Mouse (Mus musculus): ENCODE results near the gene Rffl.

The Rffl gene

GRCm38 (mm10) chr11:82874924-82875323, 3.9 kb upstream of the Rffl start:
- no peak for DNase-seq (ENCODE audit: low read depth, low spot score)

DNA sequence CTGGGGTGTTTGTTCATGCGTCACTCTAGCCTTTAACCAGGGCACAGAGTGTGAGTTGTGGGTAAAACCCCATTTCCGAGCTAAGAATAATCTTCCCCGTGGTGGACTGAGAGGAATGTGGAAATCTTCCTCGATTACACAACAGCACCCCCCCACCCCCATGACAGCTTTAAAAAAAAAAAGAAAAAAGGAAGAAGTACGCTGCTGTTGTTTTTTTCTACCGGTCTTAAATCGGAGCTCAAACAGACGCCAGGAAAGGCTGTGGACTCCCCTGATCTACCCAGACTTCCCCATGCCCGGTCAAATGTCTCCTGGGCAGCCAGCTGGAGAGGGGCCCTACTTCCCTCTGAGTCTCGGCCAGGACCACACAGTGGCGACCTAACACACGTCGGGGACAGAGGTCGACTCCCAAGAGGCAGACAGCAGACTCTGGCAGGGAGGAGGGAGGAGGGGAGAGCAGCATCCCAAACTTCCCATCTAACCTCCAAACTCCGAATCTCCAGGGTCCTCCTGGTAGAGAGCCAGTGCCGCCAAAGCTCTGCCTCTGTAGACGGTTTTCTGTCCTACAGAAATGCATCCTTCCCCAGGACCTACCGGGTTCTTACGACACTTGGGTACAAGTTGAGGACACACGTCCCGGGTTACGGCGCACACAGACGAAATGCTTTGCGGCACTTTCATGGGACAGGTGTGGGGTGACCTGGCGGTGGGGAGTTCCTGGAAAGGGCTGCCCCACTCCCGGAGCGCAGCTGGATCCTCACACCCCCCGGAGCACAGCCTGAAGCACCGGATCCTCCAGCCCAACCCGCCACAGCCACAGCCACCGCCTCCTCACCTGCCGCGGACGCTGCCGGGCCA, 608 bp downstream of the Rffl start:
- no peak for DNase-seq (ENCODE audit: low read depth, low spot score)

- no peak for DNase-seq (ENCODE audit: low read depth, low spot score)
Observed at GRCm38 (mm10) chr11:82869506-82870172, 1.4 kb downstream of the Rffl start.

GRCm38 (mm10) chr11:82867956-82868355, 3.1 kb downstream of the Rffl start:
- no peak for DNase-seq (ENCODE audit: low read depth, low spot score)

DNA sequence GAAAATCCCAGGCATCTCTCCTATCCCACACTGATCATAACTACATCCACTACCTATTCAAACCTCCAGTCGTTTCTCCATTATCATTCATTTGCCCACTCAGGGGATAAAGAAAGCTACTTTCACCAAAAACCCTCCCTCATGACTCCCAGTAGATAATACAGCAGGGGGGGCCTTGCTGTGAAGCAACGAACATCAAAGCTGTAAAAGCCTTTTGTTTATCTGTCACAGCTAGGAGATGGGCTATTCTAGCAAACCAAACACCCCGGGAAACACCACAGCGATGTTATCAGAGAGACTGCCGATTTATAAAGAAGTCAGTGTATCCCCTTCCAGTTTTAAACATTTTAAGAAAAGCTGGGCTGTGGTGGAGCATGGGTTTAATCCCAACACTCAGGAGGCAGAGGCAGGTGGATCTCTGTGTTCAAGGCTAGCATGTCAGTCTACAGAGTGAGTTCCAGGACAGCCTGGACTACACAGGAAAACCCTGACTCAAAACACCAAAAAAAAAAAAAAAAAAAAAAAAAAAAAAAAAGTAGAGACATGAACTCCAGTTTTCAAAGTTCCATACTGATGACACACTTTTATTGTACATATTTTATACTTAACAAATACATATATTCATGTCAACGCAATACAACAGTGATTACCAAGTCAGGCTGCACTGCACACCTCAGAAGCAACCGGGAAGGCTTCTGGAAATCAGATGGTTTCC, 4.0 kb downstream of the Rffl start:
- DNase-seq (ENCODE audit: low read depth, low spot score): no peak

DNA sequence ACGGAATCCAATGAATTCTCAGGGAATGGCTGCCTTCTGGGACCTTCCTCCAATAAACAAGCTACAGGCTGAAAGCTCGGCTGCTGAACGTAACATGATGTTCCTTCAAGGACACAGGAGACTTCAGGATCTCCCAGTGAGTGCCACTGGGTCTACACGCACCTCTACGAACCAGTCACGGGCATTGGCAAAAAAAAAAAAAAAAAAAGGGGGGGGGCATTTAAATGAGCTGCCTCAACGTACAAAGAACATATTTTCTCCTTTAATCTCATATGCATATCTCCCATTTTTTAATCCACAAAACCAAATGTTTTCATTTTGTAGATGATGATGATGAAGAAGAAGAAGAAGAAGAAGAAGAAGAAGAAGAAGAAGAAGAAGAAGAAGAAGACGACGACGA, 5.1 kb downstream of the Rffl start:
- DNase-seq (ENCODE audit: low read depth, low spot score): no peak

- DNase-seq (ENCODE audit: low read depth, low spot score): no peak
Observed at GRCm38 (mm10) chr11:82863488-82863931, 7.5 kb downstream of the Rffl start.

- no peak for DNase-seq (ENCODE audit: low read depth, low spot score)
Observed at GRCm38 (mm10) chr11:82863059-82863458, 8.0 kb downstream of the Rffl start.

- DNase-seq (ENCODE audit: low read depth, low spot score): no peak
Observed at GRCm38 (mm10) chr11:82862638-82863037, 8.4 kb downstream of the Rffl start.

GRCm38 (mm10) chr11:82861558-82861957, 9.5 kb downstream of the Rffl start:
- DNase-seq (ENCODE audit: low read depth, low spot score): no peak

GRCm38 (mm10) chr11:82860759-82861158, 10.3 kb downstream of the Rffl start:
- DNase-seq (ENCODE audit: low read depth, low spot score): no peak

DNA sequence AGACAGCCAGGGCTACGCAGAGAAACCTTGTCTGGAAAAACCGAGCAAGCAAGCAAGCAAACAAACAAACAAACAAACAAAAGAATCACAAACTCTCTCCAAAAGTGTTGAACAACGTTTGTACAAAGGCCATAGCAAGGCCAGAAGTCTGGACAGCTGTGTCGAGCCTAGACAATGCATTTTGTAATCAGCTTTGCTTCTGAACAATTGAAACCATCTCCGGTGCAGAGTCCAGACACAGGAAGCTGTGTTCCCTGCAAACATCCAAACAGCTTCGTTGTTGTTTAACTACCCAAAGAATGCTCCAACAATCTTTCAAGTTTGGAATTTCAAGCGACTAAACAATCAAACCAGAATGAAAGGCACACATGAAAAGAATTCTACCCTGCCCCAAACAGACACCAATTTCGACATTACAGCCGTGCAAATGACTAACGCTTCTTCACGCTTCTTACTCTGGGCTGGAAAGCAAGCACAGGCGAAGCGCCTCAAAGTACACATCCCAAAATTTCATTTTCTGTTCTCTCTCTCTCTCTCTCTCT, 13.6 kb downstream of the Rffl start:
- no peak for DNase-seq (ENCODE audit: low read depth, low spot score)

DNA sequence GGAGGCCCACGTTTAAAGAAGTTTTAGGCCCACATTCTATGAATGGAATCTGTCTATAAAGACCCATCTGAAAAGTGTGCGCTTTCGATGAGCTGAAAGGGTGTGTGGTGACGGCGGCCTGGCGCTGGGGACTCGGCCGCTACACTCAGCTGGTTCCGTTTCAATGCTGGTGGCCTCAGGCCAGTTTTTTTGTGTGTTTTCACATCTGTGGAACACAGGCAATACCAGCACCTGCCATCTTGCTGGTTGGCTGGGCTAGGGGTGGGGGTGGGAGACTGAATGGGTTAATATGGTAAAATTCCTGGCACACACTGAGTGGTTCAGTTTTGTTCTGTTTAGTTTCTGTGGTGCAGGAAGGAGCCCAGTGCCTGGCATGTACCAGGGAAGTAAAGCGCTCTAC, 15.0 kb downstream of the Rffl start:
- DNase-seq (ENCODE audit: low read depth, low spot score): no peak

DNA sequence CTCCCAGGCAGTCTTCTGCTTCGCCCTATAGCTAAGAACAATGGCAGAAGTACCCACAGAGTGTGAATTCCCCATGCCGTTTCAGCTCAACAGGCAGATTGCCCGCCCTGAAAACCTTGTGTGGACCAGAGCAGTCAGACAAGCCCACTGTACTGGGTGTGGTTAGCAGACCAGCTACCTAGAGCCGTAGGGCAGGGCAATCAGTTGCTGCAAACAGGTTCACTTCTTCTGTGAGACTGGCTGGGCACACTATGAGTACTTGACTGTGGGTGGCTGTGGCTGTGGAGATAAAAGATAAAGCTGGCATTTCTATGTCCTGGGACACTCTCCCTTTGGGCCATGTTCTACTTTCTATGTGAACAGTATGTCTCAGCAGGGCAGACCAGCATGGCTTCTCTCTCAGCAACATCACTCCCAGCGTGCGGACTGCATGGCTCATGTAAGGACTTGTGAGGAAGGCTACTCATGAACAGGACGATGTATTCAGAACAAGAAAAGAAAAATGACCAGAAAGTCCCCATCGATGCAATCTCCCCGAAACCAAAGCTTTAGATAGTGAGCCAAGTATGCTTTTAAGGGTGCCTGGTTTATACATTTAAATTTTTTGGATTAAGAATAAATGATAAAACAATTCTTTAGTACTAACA, 15.6 kb downstream of the Rffl start:
- DNase-seq (ENCODE audit: low read depth, low spot score): no peak

GRCm38 (mm10) chr11:82854111-82854510, 16.9 kb downstream of the Rffl start:
- no peak for DNase-seq (ENCODE audit: low read depth, low spot score)

DNA sequence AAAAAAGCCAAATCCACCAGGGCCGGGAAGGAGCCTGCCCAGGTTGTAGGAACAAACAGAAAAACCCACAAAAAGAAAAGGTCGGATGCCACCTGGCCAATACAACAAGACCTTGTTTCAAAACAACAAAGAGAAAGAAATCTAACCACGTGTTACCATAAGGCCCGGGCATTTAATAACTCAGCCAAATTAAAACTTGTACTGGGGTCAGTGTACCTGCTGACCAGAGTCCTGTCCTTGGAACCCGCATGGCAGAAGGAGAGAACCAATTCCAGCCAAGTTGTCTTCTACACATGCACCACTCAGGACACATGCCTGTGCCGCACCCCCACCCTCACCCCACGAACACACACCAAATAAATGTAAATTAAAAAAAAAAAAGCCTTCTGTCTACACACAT, 18.1 kb downstream of the Rffl start:
- no peak for DNase-seq (ENCODE audit: low read depth, low spot score)

DNA sequence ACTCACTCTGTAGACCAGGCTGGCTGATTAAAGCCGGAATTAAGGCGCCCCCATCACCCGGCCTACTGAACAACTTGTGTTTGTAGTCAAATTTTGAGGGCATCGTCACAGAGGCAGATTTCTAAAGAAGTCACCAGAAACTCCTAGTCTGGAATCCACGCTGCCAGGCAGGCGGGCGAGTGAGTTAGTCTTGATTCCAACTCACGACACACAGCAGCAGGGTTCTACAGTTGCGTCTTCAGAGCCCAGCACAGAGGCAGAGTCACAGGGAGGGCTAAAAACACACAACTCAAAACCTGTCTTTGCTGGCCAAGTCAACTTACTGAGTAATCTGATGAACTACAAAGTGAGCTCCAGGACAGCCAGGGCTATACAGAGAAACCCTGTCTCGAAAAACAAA, 18.5 kb downstream of the Rffl start:
- no peak for DNase-seq (ENCODE audit: low read depth, low spot score)

DNA sequence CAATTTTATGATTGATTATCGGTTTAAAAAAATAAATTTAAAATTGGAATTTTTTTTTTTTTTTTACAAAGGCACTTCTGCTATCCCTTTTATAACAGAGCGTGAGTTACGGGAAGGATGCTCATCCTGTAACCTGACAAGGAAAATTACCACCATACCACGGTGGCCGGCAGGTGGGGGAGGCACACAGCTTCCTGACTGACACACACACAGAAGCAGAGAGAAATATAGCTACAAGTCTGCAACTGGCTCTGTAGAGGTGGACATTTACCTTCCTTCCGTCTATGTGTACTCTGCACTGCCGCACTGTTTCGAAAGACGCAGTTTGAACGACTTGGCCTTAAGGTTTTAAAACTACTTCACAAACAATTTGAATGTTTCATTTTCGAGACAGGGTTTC, 18.9 kb downstream of the Rffl start:
- DNase-seq (ENCODE audit: low read depth, low spot score): no peak

GRCm38 (mm10) chr11:82850259-82850658, 20.8 kb downstream of the Rffl start:
- DNase-seq (ENCODE audit: low read depth, low spot score): no peak

DNA sequence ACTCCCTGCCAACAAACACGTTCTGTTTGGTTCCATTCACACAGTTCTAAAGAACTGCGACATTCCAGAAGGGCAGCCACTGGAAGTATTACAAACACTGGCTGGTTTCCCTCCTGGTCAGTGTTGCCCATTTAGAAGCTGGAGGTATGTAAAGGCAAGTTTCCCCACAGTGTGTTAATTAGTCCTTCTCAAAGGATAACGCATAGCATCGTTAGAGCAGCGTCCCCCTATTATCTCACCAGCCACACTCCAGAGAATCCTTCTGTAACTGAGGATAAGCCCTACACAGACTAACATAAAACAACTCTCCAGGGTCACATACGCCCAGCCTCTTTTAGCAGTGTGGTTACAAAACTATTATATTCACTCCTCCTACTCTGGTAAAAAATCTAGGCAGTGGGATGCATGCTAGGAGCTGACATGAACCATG, 23.4 kb downstream of the Rffl start:
- no peak for DNase-seq (ENCODE audit: low read depth, low spot score)

- DNase-seq (ENCODE audit: low read depth, low spot score): no peak
Observed at GRCm38 (mm10) chr11:82846938-82847337, 24.1 kb downstream of the Rffl start.

DNA sequence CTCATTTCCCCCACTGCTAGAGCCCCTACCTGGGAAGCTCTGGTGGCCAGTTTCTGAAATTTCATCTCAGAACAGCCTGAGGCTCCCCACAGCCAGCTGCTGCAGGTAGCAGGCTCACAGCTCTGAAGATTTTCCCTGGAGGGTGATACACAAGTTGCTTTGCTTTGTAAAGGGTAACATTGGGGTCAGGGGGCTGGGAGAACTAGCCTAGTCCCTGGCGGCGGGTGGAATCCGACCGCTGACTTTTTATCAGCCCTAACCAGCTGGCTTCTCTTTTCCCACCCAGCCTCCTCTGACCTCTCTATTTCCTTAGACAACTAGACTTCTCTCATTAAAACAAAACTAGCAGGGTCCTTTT, 25.0 kb downstream of the Rffl start:
- DNase-seq (ENCODE audit: low read depth, low spot score): no peak

Measured in A20 (cell line).